Mouse (Mus musculus) neural tube, embryonic 13.5 days (tissue): ENCODE measurements around the gene Dpm1. TPM values are rescaled to one million over a fixed set of nuclear protein-coding genes. Genes with fewer than 3 reads are reported as not detected.

Experiments used
- ATAC-seq: fragments of 200-750 bp; cut with Nextera tagmentation; 2 replicates; pipeline ENCODE4 v1.8.0; 2017; ENCODE audit warnings: low read depth, mild to moderate bottlenecking, moderate TSS enrichment, moderate library complexity
- H3K27ac ChIP-seq: fragments of 300-500 bp; sonication (generic); replicated peaks from 2 replicates; pipeline ENCODE4 v1.5.1; 2015; ENCODE audit warnings: moderate library complexity, mild to moderate bottlenecking, inconsistent platforms
- H3K27me3 ChIP-seq: fragments of 300-500 bp; sonication (generic); 2 replicates; pipeline ENCODE4 v1.6.1; 2015; ENCODE audit warnings: mild to moderate bottlenecking, inconsistent platforms
- H3K36me3 ChIP-seq: fragments of 300-500 bp; sonication (generic); 2 replicates; pipeline ENCODE4 v1.6.1; 2015; ENCODE audit warnings: mild to moderate bottlenecking, inconsistent platforms
- H3K4me1 ChIP-seq: fragments of 300-500 bp; sonication (generic); replicated peaks from 2 replicates; pipeline ENCODE4 v1.6.1; 2015; ENCODE audit warnings: inconsistent platforms
- H3K4me2 ChIP-seq: fragments of 300-500 bp; sonication (generic); 2 replicates; pipeline ENCODE4 v1.6.1; 2015; ENCODE audit warnings: inconsistent platforms, mild to moderate bottlenecking, moderate library complexity
- H3K4me3 ChIP-seq: fragments of 300-500 bp; sonication (generic); 2 replicates; pipeline ENCODE4 v1.5.1; 2015; ENCODE audit warnings: mild to moderate bottlenecking, inconsistent platforms
- H3K9ac ChIP-seq: fragments of 300-500 bp; sonication (generic); 2 replicates; pipeline ENCODE4 v1.6.1; 2015; ENCODE audit warnings: moderate library complexity, mild to moderate bottlenecking, inconsistent platforms
- H3K9me3 ChIP-seq: fragments of 300-500 bp; sonication (generic); 2 replicates; pipeline ENCODE4 v1.6.1; 2016; ENCODE audit warnings: inconsistent platforms
- WGBS: fragments of 180-500 bp; shearing (Covaris S2); methylation state at CpG from one replicate; pipeline ENCODE4 v1.1.7; 2015; 5-methylcytosine and 5-hydroxymethylcytosine counted together
- polyA plus RNA-seq: library from polyadenylated mRNA; unstranded; fragments of >200 nt; fragmentation: Nextera tagmentation; extraction: Ambion mirVana; gene quantifications from 2 replicates; pipeline ENCODE4 v1.2.1, GENCODE M21; 2015

Dpm1 gene
- polyA plus RNA-seq, 1 experiment from 2014 or later: 75.9 TPM

- H3K27me3 ChIP-seq: no peaks in the 10 kb centered on the region
- no peaks in the 10 kb centered on the region for H3K4me1 ChIP-seq
- H3K9ac ChIP-seq: no peak overlapping the region
- H3K27ac ChIP-seq: no peak overlapping the region
- H3K36me3 ChIP-seq: peaks cover 30% of the 10 kb centered on the region
- 33% methylated on average over 7 of the region's 7 CpGs for WGBS
- no peak overlapping the region for H3K4me3 ChIP-seq
- no peak for ATAC-seq
- H3K4me2 ChIP-seq: no peak overlapping the region
- no peaks in the 10 kb centered on the region for H3K9me3 ChIP-seq
These were observed 54.4 kb downstream of the Dpm1 start for GRCm38 (mm10) chr2:168175946-168176345.

DNA sequence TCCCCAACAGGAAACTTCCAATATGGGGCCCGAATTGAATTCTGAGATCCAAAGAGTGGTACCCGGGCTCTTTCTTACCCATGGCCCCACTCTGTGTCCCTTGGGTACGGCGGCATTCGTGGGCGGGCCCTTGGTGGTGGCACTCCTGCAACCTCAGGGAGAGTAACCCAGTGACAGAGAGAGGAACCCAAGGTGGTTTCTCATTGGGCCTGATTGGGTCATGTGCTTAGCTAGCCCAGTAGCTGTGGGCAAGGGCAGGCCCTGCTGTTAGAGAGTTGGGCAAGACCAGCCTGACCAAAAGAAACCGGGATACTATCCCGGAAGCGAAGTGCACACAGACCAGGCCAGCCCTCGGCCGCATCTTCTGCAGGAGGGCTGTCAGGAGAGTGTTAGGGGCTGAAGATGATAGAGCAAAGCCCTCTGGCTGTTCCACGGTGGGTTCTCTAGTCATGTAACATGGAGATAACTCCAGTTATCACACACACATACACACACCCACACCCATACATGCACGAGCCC, 60.2 kb downstream of the Dpm1 start:
- WGBS: 8% methylated on average over 13 of the region's 13 CpGs

DNA sequence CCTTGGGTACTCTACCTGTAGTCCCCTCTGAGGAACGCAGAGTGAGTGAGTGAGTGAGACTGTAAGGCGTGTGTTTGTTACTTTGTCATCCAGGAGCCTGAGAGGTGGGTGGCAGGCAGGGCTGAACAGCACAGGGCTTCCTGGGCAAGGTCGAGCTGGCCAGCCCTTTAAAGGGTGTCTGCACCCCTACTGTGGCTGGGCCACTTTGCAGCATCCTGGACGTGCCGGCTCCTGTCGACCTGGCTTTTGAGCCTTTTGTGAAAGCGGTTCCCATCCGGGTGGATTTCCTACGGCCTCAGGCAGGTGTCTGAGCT, 60.6 kb downstream of the Dpm1 start:
- H3K9me3 ChIP-seq: no peaks in the 10 kb centered on the region
- peaks cover 26% of the 10 kb centered on the region for H3K4me1 ChIP-seq
- no peak overlapping the region for H3K9ac ChIP-seq
- H3K27me3 ChIP-seq: no peaks in the 10 kb centered on the region
- 0 out of 2 replicates have a peak, but pooled peaks have one; percentile 4 for ATAC-seq
- H3K4me3 ChIP-seq: no peak overlapping the region
- WGBS: 7% methylated on average over 9 of the region's 9 CpGs
- H3K27ac ChIP-seq: 0 out of 2 replicates have a peak overlapping the region, but pooled peaks have one; percentile 18
- H3K36me3 ChIP-seq: peaks cover 8% of the 10 kb centered on the region; the same call in 1 of the 2 replicates
- H3K4me2 ChIP-seq: peak overlapping the region; percentile 18

More for the DNA sequence above, 60.2 kb downstream of the Dpm1 start:
- Histone ChIP-seq H3K9me3 (no peaks in the 10 kb centered on the region), H3K27ac (0 out of 2 replicates have a peak overlapping the region, but pooled peaks have one; percentile 18), H3K4me3 (no peak overlapping the region), H3K36me3 (peaks cover 12% of the 10 kb centered on the region), H3K4me1 (peaks cover 26% of the 10 kb centered on the region), H3K27me3 (no peaks in the 10 kb centered on the region), H3K4me2 (peak overlapping the region; percentile 18), H3K9ac (no peak overlapping the region)
- ATAC-seq: peak; percentile 54

GRCm38 (mm10) chr2:168168892-168169799, 61.2 kb downstream of the Dpm1 start:
- H3K4me3 ChIP-seq: no peak overlapping the region
- 0 out of 2 replicates have a peak overlapping the region, but pooled peaks have one; percentile 18 for H3K27ac ChIP-seq
- H3K9me3 ChIP-seq: no peaks in the 10 kb centered on the region
- H3K4me1 ChIP-seq: peaks cover 26% of the 10 kb centered on the region
- WGBS: 49% methylated on average over 9 of the region's 9 CpGs
- ATAC-seq: peak; percentile 37; the same call in 1 of the 2 replicates
- no peak overlapping the region for H3K4me2 ChIP-seq
- H3K9ac ChIP-seq: no peak overlapping the region
- no peaks in the 10 kb centered on the region for H3K27me3 ChIP-seq
- 0 out of 2 replicates have a peak, but pooled peaks cover 4% of the 10 kb centered on the region for H3K36me3 ChIP-seq

DNA sequence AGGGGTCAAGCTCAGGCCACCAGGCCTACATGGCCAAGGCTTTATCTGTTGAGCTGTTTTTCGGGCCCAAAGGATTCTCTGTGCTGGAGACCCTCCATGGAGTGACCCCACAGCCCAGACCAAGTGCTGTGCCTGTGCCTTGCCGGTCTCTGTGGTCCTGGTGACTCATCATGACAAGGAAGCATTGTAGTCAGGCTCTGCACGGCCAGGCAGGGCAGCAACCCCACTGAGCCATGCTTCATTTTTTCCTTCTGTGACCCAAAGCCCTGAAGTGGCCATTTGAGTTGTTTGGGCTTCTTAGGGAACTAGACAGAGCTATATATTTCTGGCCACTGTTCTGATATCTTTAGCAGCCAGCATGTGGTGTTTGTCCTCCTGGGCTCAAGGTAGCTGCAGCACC, 62.6 kb downstream of the Dpm1 start:
- H3K4me1 ChIP-seq: peaks cover 26% of the 10 kb centered on the region
- no peak overlapping the region for H3K4me3 ChIP-seq
- no peak overlapping the region for H3K27ac ChIP-seq
- 61% methylated on average over 3 of the region's 3 CpGs for WGBS
- H3K4me2 ChIP-seq: no peak overlapping the region
- H3K36me3 ChIP-seq: no peaks in the 10 kb centered on the region
- no peaks in the 10 kb centered on the region for H3K27me3 ChIP-seq
- no peaks in the 10 kb centered on the region for H3K9me3 ChIP-seq
- no peak overlapping the region for H3K9ac ChIP-seq
- no peak for ATAC-seq

GRCm38 (mm10) chr2:168166750-168167460, 63.5 kb downstream of the Dpm1 start:
- Histone ChIP-seq H3K9ac (no peak overlapping the region), H3K27me3 (no peaks in the 10 kb centered on the region), H3K27ac (no peak overlapping the region), H3K36me3 (no peaks in the 10 kb centered on the region), H3K4me2 (no peak overlapping the region), H3K4me3 (no peak overlapping the region), H3K4me1 (peaks cover 29% of the 10 kb centered on the region), H3K9me3 (no peaks in the 10 kb centered on the region)
- WGBS: 49% methylated on average over 21 of the region's 21 CpGs
- ATAC-seq: no peak

- H3K4me1 ChIP-seq: peaks cover 25% of the 10 kb centered on the region
- no peak overlapping the region for H3K27ac ChIP-seq
- H3K9ac ChIP-seq: peak overlapping the region; percentile 51
- H3K36me3 ChIP-seq: no peaks in the 10 kb centered on the region
- peak overlapping the region; percentile 43 for H3K4me2 ChIP-seq
- no peaks in the 10 kb centered on the region; the same call in none of the 2 replicates for H3K27me3 ChIP-seq
- H3K9me3 ChIP-seq: no peaks in the 10 kb centered on the region
- H3K4me3 ChIP-seq: peak overlapping the region; percentile 13
- 15% methylated on average over 14 of the region's 14 CpGs for WGBS
- ATAC-seq: no peak
These were observed 68.4 kb downstream of the Dpm1 start for GRCm38 (mm10) chr2:168161978-168162377.

- peaks cover 21% of the 10 kb centered on the region for H3K4me1 ChIP-seq
- peak overlapping the region; percentile 51 for H3K9ac ChIP-seq
- peak overlapping the region; percentile 13 for H3K4me3 ChIP-seq
- WGBS: 5% methylated on average over 11 of the region's 11 CpGs
- no peaks in the 10 kb centered on the region for H3K9me3 ChIP-seq
- no peak overlapping the region for H3K27ac ChIP-seq
- peak overlapping the region; percentile 43 for H3K4me2 ChIP-seq
- H3K27me3 ChIP-seq: no peaks in the 10 kb centered on the region; the same call in none of the 2 replicates
- ATAC-seq: no peak
- H3K36me3 ChIP-seq: no peaks in the 10 kb centered on the region
These were observed 68.8 kb downstream of the Dpm1 start for GRCm38 (mm10) chr2:168161514-168161971.

- 94% methylated on average over 9 of the region's 9 CpGs for WGBS
- no peak overlapping the region for H3K4me2 ChIP-seq
- H3K36me3 ChIP-seq: no peaks in the 10 kb centered on the region
- ATAC-seq: no peak
- no peak overlapping the region for H3K9ac ChIP-seq
- no peaks in the 10 kb centered on the region; the same call in none of the 2 replicates for H3K27me3 ChIP-seq
- peaks cover 28% of the 10 kb centered on the region for H3K4me1 ChIP-seq
- H3K4me3 ChIP-seq: no peak overlapping the region
- no peaks in the 10 kb centered on the region for H3K9me3 ChIP-seq
- no peak overlapping the region for H3K27ac ChIP-seq
These were observed 69.9 kb downstream of the Dpm1 start for GRCm38 (mm10) chr2:168160370-168160930.
